Mouse (Mus musculus): Measurements from ENCODE around the gene Dgkd. TPM values are rescaled to one million over a fixed set of nuclear protein-coding genes. Genes with fewer than 3 reads are reported as not detected.

Gene Dgkd
- polyA plus RNA-seq, 1 experiment from 2014 or later, result 31.7 TPM

DNA sequence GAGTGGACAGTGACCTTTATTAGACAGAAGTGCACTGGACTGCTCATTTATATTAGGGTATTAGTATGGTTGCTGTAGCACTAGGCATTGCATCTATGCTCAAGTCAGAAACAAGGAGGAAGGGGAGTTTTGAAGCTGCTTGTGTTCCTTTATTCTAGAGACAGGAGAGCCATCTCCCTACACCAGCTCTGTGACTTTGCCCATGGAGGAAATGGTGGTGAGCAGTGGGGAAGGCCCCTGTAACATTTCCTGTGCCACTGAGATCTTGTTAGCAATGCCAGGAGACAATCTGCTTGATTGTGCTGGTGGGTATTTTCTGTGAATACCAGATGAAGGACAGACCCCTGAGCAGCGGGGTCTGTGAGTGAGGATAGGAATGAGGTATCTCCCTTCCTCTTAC is 23.0 kb downstream of the Dgkd start:
- Histone ChIP-seq H3K9me3 (replicated peaks; ENCODE audit: control insufficient read depth, low read length) (no peaks in the 10 kb centered on the region), H3K4me3 (ENCODE audit: low read depth, low read length) (no peak overlapping the region), H3K27ac (ENCODE audit: low read depth, low read length) (no peak overlapping the region), H3K4me2 (ENCODE audit: low read length) (no peak overlapping the region), H3K27me3 (replicated peaks; ENCODE audit: control insufficient read depth, insufficient read depth, low read length) (no peaks in the 10 kb centered on the region), H3K4me1 (ENCODE audit: control insufficient read depth, insufficient read depth, low read length) (peaks cover 9% of the 10 kb centered on the region), H3K36me3 (ENCODE audit: control insufficient read depth, insufficient read depth, low read length) (no peaks in the 10 kb centered on the region), H3K9ac (ENCODE audit: low read length) (no peak overlapping the region)
- ATAC-seq, result no peak
- DNase-seq (ENCODE audit: low spot score), result no peak
- WGBS, result 89% methylated on average over 1 of the region's 1 CpGs

DNA sequence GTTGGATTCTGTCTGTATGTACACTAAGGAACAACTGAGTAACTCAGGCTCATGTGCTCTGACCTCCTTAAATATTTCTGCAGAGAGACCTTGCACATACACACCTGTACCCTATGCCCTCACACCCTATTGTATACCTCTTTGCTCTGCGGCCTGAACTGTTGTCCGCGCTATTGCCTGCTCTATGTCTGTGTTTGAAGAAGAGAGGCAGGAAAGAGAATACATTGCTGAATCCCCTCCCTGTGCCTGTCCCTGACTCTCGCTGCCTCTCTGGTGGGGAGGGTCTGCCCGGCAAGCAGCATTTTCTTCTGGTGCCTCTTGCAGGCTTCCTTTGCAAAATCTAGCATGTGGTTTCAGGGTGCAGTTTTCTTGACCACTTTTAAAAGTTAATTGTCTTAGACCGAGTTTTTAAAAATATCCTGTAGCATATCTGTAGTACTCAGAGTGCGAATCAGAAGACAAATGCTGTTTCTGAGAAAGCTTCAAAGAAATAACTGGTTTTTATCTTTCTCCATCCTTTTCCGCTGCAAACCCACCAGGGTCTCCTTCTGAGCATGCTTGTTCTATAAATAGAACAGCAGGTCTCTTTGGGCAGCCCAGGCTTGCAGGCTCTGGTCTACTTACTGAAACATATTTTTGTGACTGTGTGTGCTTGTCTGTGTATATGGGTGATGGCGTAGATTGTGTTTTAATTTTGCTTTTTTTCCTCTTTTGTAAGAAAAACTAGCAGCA is 24.6 kb downstream of the Dgkd start:
- DNase-seq (ENCODE audit: low spot score) (peak; percentile 19), ATAC-seq (no peak)
- H3K36me3 ChIP-seq (ENCODE audit: control insufficient read depth, insufficient read depth, low read length), result 0 out of 2 replicates have a peak, but pooled peaks cover 7% of the 10 kb centered on the region
- no peaks in the 10 kb centered on the region for H3K27me3 ChIP-seq (replicated peaks; ENCODE audit: control insufficient read depth, insufficient read depth, low read length)
- 0 out of 2 replicates have a peak overlapping the region, but pooled peaks have one; percentile 5 for H3K9ac ChIP-seq (ENCODE audit: low read length)
- no peak overlapping the region for H3K4me2 ChIP-seq (ENCODE audit: low read length)
- 0 out of 2 replicates have a peak overlapping the region, but pooled peaks have one; percentile 4 for H3K27ac ChIP-seq (ENCODE audit: low read depth, low read length)
- H3K4me1 ChIP-seq (ENCODE audit: control insufficient read depth, insufficient read depth, low read length), result peaks cover 9% of the 10 kb centered on the region
- no peaks in the 10 kb centered on the region for H3K9me3 ChIP-seq (replicated peaks; ENCODE audit: control insufficient read depth, low read length)
- no peak overlapping the region for H3K4me3 ChIP-seq (ENCODE audit: low read depth, low read length)
- WGBS, result 81% methylated on average over 9 of the region's 9 CpGs

DNA sequence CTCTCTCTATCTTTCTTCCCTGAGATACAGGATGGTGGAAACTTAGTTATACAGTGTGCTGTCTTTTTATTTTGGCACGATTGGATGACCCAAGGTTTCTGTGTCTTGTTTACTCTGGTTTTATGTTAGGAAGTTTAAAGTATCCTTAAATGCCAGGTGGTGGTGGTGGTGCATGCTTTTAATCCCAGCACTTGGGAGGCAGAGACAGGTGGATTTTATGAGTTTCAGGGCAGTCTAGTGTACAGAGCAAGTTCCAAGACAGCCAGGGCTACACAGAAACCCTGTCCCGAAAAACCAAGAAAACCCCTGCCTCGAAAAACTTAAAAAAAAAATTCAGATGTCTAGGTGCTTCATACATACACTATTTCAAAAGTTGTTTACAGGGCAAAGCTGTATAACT is 25.9 kb downstream of the Dgkd start:
- Histone ChIP-seq H3K4me2 (ENCODE audit: low read length) (no peak overlapping the region), H3K9me3 (replicated peaks; ENCODE audit: control insufficient read depth, low read length) (no peaks in the 10 kb centered on the region), H3K27ac (ENCODE audit: low read depth, low read length) (no peak overlapping the region), H3K27me3 (replicated peaks; ENCODE audit: control insufficient read depth, insufficient read depth, low read length) (no peaks in the 10 kb centered on the region), H3K9ac (ENCODE audit: low read length) (no peak overlapping the region), H3K4me1 (ENCODE audit: control insufficient read depth, insufficient read depth, low read length) (peaks cover 9% of the 10 kb centered on the region), H3K4me3 (ENCODE audit: low read depth, low read length) (no peak overlapping the region), H3K36me3 (ENCODE audit: control insufficient read depth, insufficient read depth, low read length) (0 out of 2 replicates have a peak, but pooled peaks cover 7% of the 10 kb centered on the region)
- no peak for ATAC-seq
- DNase-seq (ENCODE audit: low spot score), result no peak
- 97% methylated on average over 3 of the region's 3 CpGs for WGBS

DNA sequence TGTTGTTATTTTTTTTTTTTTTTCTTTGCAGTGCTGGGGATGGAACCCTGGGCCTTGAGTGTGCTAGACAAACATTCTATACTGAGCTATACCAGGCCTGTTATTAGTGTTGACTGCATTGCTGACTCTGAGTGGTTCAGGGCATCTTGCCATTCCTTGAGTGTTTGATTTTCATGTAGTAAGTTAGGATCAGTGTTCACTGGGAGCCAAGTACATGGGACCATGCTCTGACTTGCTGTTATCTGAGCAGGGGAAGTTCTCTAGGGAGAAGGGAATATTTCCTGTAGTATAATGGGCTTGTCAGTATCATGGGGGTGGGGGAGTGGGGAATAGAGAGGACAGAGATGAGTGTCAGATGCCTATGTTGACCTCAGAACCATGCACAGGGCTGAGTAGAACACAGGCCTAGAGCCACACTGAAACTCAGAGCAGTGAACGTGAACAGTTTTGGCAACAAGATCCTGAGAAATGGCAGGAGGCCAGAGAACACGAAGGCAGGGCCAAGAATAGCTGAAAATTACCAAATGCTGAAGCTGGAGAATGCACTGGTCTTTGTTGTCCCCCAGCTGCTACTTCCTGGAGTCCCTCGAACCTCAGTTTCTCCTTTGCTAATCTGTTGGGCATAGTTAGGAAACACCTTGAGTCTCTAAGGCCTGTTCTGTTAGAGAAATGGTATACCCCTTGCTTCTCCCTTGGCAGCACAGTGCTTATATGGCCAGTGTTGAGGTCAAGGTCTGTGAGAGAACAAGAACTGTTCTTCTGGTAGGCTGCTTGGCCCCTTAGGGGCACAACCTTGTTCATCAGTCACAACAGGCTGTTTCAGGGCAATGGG is 26.6 kb downstream of the Dgkd start:
- DNase-seq (ENCODE audit: low spot score), result peak; percentile 79
- Histone ChIP-seq H3K4me1 (ENCODE audit: control insufficient read depth, insufficient read depth, low read length) (peaks cover 9% of the 10 kb centered on the region), H3K36me3 (ENCODE audit: control insufficient read depth, insufficient read depth, low read length) (peaks cover 13% of the 10 kb centered on the region; the same call in 1 of the 2 replicates), H3K9me3 (replicated peaks; ENCODE audit: control insufficient read depth, low read length) (no peaks in the 10 kb centered on the region), H3K27me3 (replicated peaks; ENCODE audit: control insufficient read depth, insufficient read depth, low read length) (no peaks in the 10 kb centered on the region), H3K4me3 (ENCODE audit: low read depth, low read length) (no peak overlapping the region), H3K4me2 (ENCODE audit: low read length) (no peak overlapping the region), H3K27ac (ENCODE audit: low read depth, low read length) (peak overlapping the region; percentile 5; the same call in 1 of the 2 replicates), H3K9ac (ENCODE audit: low read length) (no peak overlapping the region)
- peak; percentile 80 for ATAC-seq
- 25% methylated on average over 3 of the region's 3 CpGs for WGBS

DNA sequence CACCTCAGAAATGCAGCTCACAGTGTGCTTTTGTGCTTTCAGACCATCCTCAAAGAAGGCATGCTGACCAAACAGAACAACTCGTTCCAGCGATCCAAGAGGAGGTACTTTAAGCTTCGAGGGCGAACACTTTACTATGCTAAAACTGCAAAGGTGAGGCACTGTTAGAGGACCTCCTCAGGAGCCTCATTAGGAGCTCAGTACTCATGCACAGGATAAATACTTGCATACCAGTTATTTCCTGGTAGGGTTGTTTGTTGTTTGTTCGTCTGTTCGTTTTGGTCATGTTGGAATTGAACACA is 27.2 kb downstream of the Dgkd start:
- DNase-seq (ENCODE audit: low spot score) (no peak), ATAC-seq (no peak)
- no peaks in the 10 kb centered on the region for H3K9me3 ChIP-seq (replicated peaks; ENCODE audit: control insufficient read depth, low read length)
- peaks cover 15% of the 10 kb centered on the region; the same call in 1 of the 2 replicates for H3K36me3 ChIP-seq (ENCODE audit: control insufficient read depth, insufficient read depth, low read length)
- H3K27me3 ChIP-seq (replicated peaks; ENCODE audit: control insufficient read depth, insufficient read depth, low read length), result no peaks in the 10 kb centered on the region
- WGBS, result 81% methylated on average over 6 of the region's 6 CpGs
- no peak overlapping the region for H3K4me3 ChIP-seq (ENCODE audit: low read depth, low read length)
- peaks cover 9% of the 10 kb centered on the region for H3K4me1 ChIP-seq (ENCODE audit: control insufficient read depth, insufficient read depth, low read length)
- H3K27ac ChIP-seq (ENCODE audit: low read depth, low read length), result 0 out of 2 replicates have a peak overlapping the region, but pooled peaks have one; percentile 5
- no peak overlapping the region for H3K9ac ChIP-seq (ENCODE audit: low read length)
- H3K4me2 ChIP-seq (ENCODE audit: low read length), result no peak overlapping the region

DNA sequence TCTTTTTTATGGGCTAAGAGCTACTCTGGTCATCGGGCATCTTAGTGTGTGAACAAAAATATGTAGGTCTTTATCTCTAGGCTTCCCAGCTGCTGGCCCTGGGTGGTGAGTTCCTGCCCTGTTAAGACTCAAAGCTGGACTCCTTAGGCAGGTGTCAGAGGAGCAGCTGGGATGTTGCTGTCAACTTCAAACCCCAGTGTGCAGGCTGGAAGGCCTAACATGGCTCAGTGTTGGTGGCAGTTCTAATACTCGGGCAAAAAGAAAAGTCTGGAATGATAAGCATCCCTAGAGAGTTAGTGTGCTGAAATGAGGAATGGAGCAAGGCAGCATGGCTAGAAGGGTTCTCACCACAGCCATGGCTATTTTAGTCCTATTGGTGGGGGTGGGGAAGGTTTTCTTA is 27.8 kb downstream of the Dgkd start:
- WGBS, result 89% methylated on average over 2 of the region's 2 CpGs
- Histone ChIP-seq H3K27ac (ENCODE audit: low read depth, low read length) (no peak overlapping the region), H3K4me1 (ENCODE audit: control insufficient read depth, insufficient read depth, low read length) (peaks cover 9% of the 10 kb centered on the region), H3K9ac (ENCODE audit: low read length) (no peak overlapping the region), H3K36me3 (ENCODE audit: control insufficient read depth, insufficient read depth, low read length) (peaks cover 15% of the 10 kb centered on the region; the same call in 1 of the 2 replicates), H3K4me2 (ENCODE audit: low read length) (no peak overlapping the region), H3K4me3 (ENCODE audit: low read depth, low read length) (no peak overlapping the region), H3K27me3 (replicated peaks; ENCODE audit: control insufficient read depth, insufficient read depth, low read length) (no peaks in the 10 kb centered on the region), H3K9me3 (replicated peaks; ENCODE audit: control insufficient read depth, low read length) (no peaks in the 10 kb centered on the region)
- no peak for ATAC-seq
- no peak for DNase-seq (ENCODE audit: low spot score)

DNA sequence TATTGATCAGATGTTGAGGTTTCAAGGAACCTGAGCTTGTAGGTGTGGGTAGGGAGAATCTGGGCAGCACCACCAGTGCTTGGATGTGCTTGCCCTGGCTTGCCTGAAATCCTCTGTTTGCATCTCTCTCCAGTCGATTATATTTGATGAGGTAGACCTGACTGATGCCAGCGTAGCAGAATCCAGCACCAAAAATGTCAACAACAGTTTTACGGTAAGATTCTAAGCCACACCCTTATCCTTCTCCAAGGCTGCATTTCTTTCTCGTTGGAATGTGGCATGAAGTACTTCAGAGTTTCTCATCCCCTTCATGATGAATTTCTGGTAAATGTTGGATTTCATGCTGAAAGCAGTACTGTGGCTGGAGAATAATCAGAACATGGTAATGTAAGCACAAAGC is 28.6 kb downstream of the Dgkd start:
- Histone ChIP-seq H3K36me3 (ENCODE audit: control insufficient read depth, insufficient read depth, low read length) (peaks cover 15% of the 10 kb centered on the region; the same call in 1 of the 2 replicates), H3K9me3 (replicated peaks; ENCODE audit: control insufficient read depth, low read length) (no peaks in the 10 kb centered on the region), H3K27ac (ENCODE audit: low read depth, low read length) (no peak overlapping the region), H3K9ac (ENCODE audit: low read length) (no peak overlapping the region), H3K4me3 (ENCODE audit: low read depth, low read length) (no peak overlapping the region), H3K27me3 (replicated peaks; ENCODE audit: control insufficient read depth, insufficient read depth, low read length) (no peaks in the 10 kb centered on the region), H3K4me2 (ENCODE audit: low read length) (no peak overlapping the region), H3K4me1 (ENCODE audit: control insufficient read depth, insufficient read depth, low read length) (peaks cover 9% of the 10 kb centered on the region)
- ATAC-seq (no peak), DNase-seq (ENCODE audit: low spot score) (no peak)
- 87% methylated on average over 4 of the region's 4 CpGs for WGBS

DNA sequence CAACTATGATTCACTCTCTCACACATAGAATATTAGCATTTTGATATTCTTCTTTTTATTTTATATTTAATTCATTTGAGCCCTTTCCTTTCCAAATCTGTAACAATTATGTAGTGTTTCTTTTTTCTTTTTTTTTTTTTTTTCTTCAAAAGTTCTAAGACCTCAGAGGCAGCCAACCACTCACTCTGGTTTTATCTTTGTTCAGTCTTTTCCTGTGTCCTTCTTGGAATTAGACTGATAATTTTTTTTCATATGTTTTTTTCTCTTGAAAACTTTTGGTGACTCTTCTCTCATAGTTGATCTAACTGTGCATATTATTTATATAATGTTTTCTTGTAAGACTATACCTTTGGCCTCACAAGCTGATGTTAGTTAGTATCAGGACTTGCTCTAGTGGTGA is 29.5 kb downstream of the Dgkd start:
- ATAC-seq (no peak), DNase-seq (ENCODE audit: low spot score) (no peak)
- H3K4me2 ChIP-seq (ENCODE audit: low read length), result no peak overlapping the region
- H3K4me3 ChIP-seq (ENCODE audit: low read depth, low read length), result no peak overlapping the region
- H3K9ac ChIP-seq (ENCODE audit: low read length), result no peak overlapping the region
- peaks cover 15% of the 10 kb centered on the region; the same call in 1 of the 2 replicates for H3K36me3 ChIP-seq (ENCODE audit: control insufficient read depth, insufficient read depth, low read length)
- no peaks in the 10 kb centered on the region for H3K9me3 ChIP-seq (replicated peaks; ENCODE audit: control insufficient read depth, low read length)
- H3K27me3 ChIP-seq (replicated peaks; ENCODE audit: control insufficient read depth, insufficient read depth, low read length), result no peaks in the 10 kb centered on the region
- peaks cover 9% of the 10 kb centered on the region for H3K4me1 ChIP-seq (ENCODE audit: control insufficient read depth, insufficient read depth, low read length)
- no peak overlapping the region for H3K27ac ChIP-seq (ENCODE audit: low read depth, low read length)

DNA sequence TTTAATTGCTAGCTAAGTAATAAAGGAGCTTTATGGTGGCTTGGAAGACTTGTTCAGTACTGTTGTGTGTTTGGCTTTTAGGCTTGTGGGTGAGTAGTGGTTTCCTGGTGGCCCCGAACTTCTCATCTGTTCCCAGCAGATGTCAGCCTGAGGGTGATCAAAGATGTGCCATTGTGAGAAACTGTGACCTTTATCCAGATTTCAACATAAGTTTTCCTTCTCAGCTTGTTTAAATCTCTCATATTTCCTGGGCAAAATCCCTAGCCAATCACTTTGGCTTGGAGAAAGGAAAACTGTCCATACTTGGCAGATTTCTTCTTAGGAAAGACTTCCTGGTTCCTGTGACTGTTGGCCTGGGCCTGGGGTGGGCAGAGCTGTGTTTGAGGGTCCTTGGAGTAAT is 37.9 kb downstream of the Dgkd start:
- H3K27ac ChIP-seq (ENCODE audit: low read depth, low read length), result no peak overlapping the region
- no peak for ATAC-seq
- no peaks in the 10 kb centered on the region for H3K4me1 ChIP-seq (ENCODE audit: control insufficient read depth, insufficient read depth, low read length)
- H3K4me3 ChIP-seq (ENCODE audit: low read depth, low read length), result no peak overlapping the region
- no peak overlapping the region for H3K9ac ChIP-seq (ENCODE audit: low read length)
- DNase-seq (ENCODE audit: low spot score), result no peak
- H3K9me3 ChIP-seq (replicated peaks; ENCODE audit: control insufficient read depth, low read length), result no peaks in the 10 kb centered on the region
- H3K27me3 ChIP-seq (replicated peaks; ENCODE audit: control insufficient read depth, insufficient read depth, low read length), result no peaks in the 10 kb centered on the region
- 81% methylated on average over 1 of the region's 1 CpGs for WGBS
- H3K4me2 ChIP-seq (ENCODE audit: low read length), result no peak overlapping the region
- no peaks in the 10 kb centered on the region for H3K36me3 ChIP-seq (ENCODE audit: control insufficient read depth, insufficient read depth, low read length)
